Mouse (Mus musculus) intestine, postnatal 0 days (tissue): ENCODE results near the gene Tiam2. TPM values are rescaled to one million over a fixed set of nuclear protein-coding genes. Genes with fewer than 3 reads are reported as not detected.

Source experiments
- ATAC-seq: fragments of 200-750 bp; cut with Nextera tagmentation; 2 replicates; pipeline ENCODE4 v1.8.0; 2017; ENCODE audit warnings: mild to moderate bottlenecking, moderate TSS enrichment, moderate library complexity
- H3K27ac ChIP-seq: fragments of 300-500 bp; sonication (generic); 2 replicates; pipeline ENCODE4 v1.5.1; 2014; ENCODE audit warnings: mild to moderate bottlenecking, low read depth, low read length, moderate library complexity
- H3K27me3 ChIP-seq: fragments of 300-500 bp; sonication (generic); replicated peaks from 2 replicates; pipeline ENCODE4 v1.6.1; 2014; ENCODE audit warnings: low read length, mixed read lengths; ENCODE audit not compliant: control insufficient read depth, insufficient read depth
- H3K36me3 ChIP-seq: fragments of 300-500 bp; sonication (generic); 2 replicates; pipeline ENCODE4 v1.6.1; 2014; ENCODE audit warnings: mild to moderate bottlenecking, moderate library complexity; ENCODE audit not compliant: control insufficient read depth, insufficient read depth
- H3K4me1 ChIP-seq: fragments of 300-500 bp; sonication (generic); replicated peaks from 2 replicates; pipeline ENCODE4 v1.6.1; 2014; ENCODE audit warnings: antibody characterized with exemption, low read length, mixed read lengths; ENCODE audit not compliant: control insufficient read depth, insufficient read depth
- H3K4me2 ChIP-seq: fragments of 300-500 bp; sonication (generic); replicated peaks from 2 replicates; pipeline ENCODE4 v1.6.1; 2014; ENCODE audit warnings: low read depth, mild to moderate bottlenecking, moderate library complexity
- H3K4me3 ChIP-seq: fragments of 300-500 bp; sonication (generic); 2 replicates; pipeline ENCODE4 v1.5.1; 2014; ENCODE audit warnings: low read depth, low read length
- H3K9ac ChIP-seq: fragments of 300-500 bp; sonication (generic); 2 replicates; pipeline ENCODE4 v1.6.1; 2014; ENCODE audit warnings: mild to moderate bottlenecking, low read depth, low read length
- H3K9me3 ChIP-seq: fragments of 300-500 bp; sonication (generic); 2 replicates; pipeline ENCODE4 v1.6.1; 2016; ENCODE audit warnings: mixed run types; ENCODE audit not compliant: control insufficient read depth
- CTCF ChIP-seq: sonication (generic); IDR thresholded peaks from 2 replicates; pipeline ENCODE4 v1.5.1; 2016; ENCODE audit warnings: low read depth, mild to moderate bottlenecking, control low read depth, antibody characterized with exemption, moderate library complexity
- WGBS: fragments of 180-500 bp; shearing (Covaris S2); extraction: QIAGEN DNeasy Blood & Tissue Kit; methylation state at CpG from one replicate; pipeline ENCODE4 v1.1.7; 2014; 5-methylcytosine and 5-hydroxymethylcytosine counted together
- polyA plus RNA-seq: library from polyadenylated mRNA; unstranded; fragments of >200 nt; fragmentation: Nextera tagmentation; extraction: Ambion mirVana; gene quantifications from 2 replicates; pipeline ENCODE4 v1.2.1, GENCODE M21; 2015

The Tiam2 gene
- polyA plus RNA-seq, 1 experiment from 2014 or later: 1.9 TPM

- H3K4me2 ChIP-seq: no peak overlapping the region
- H3K27ac ChIP-seq: no peak overlapping the region
- H3K36me3 ChIP-seq: no peaks in the 10 kb centered on the region
- no peak overlapping the region for H3K4me3 ChIP-seq
- no peak for TF ChIP-seq CTCF
- H3K9me3 ChIP-seq: no peaks in the 10 kb centered on the region
- 74% methylated on average over 12 of the region's 12 CpGs for WGBS
- ATAC-seq: no peak
- no peaks in the 10 kb centered on the region for H3K27me3 ChIP-seq
- no peaks in the 10 kb centered on the region for H3K4me1 ChIP-seq
- no peak overlapping the region for H3K9ac ChIP-seq
Observed at GRCm38 (mm10) chr17:3396881-3397281, 70.5 kb downstream of the Tiam2 start.

DNA sequence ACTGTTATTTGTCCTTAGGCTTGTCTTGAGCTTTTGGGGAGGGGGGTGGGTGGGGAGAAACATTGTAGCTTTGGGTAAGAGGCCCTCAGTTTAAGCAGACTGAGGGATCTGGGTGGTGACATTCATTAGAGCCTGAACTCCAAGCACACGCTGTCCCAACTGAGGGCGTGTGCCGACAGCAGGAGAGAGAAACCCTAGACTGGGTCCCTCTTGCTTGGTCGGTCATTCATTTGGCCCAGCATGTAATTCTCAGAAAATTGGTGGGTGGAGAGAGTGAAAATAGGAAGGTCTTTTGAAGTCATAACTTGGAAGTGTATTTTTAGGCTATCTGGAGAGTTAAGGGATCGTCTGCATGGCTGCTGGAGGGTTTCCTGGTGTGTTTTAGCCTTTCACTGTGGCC is 71.5 kb downstream of the Tiam2 start:
- no peak overlapping the region for H3K4me2 ChIP-seq
- no peaks in the 10 kb centered on the region for H3K9me3 ChIP-seq
- no peaks in the 10 kb centered on the region for H3K4me1 ChIP-seq
- 39% methylated on average over 5 of the region's 5 CpGs for WGBS
- no peak for TF ChIP-seq CTCF
- H3K27ac ChIP-seq: no peak overlapping the region
- no peak overlapping the region for H3K9ac ChIP-seq
- no peak overlapping the region for H3K4me3 ChIP-seq
- ATAC-seq: no peak
- H3K36me3 ChIP-seq: no peaks in the 10 kb centered on the region
- H3K27me3 ChIP-seq: no peaks in the 10 kb centered on the region

- Histone ChIP-seq H3K9me3 (no peaks in the 10 kb centered on the region), H3K27ac (no peak overlapping the region), H3K27me3 (no peaks in the 10 kb centered on the region), H3K4me1 (no peaks in the 10 kb centered on the region), H3K9ac (no peak overlapping the region), H3K36me3 (no peaks in the 10 kb centered on the region), H3K4me3 (no peak overlapping the region), H3K4me2 (no peak overlapping the region)
- 69% methylated on average over 9 of the region's 9 CpGs for WGBS
- ATAC-seq: no peak
- TF ChIP-seq CTCF: no peak
Observed at GRCm38 (mm10) chr17:3405350-3406073, 79.1 kb downstream of the Tiam2 start.

DNA sequence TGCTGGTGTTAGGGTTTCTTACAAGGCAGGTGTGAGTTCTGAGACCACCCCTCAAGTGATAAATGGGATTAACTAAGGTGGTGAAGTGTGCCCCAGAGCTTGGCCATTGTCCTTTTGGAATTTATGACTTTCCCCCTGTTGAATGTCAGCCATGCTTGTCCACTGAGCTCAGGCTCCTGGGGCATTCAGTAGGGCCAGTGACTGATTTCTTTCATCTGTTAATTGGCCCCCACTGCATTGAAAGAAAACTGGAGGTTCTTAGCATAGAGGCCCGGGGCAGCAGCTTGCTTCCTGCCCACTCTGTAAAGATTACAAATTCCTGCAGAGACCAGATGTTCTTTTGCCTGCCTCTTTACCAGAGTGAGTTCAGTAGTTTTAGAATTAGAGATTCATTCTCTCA is 80.7 kb downstream of the Tiam2 start:
- Histone ChIP-seq H3K27ac (no peak overlapping the region), H3K9ac (no peak overlapping the region), H3K4me1 (no peaks in the 10 kb centered on the region), H3K36me3 (no peaks in the 10 kb centered on the region), H3K9me3 (no peaks in the 10 kb centered on the region), H3K4me3 (no peak overlapping the region), H3K27me3 (no peaks in the 10 kb centered on the region), H3K4me2 (no peak overlapping the region)
- TF ChIP-seq CTCF: no peak
- ATAC-seq: no peak
- WGBS: 17% methylated on average over 1 of the region's 1 CpGs

DNA sequence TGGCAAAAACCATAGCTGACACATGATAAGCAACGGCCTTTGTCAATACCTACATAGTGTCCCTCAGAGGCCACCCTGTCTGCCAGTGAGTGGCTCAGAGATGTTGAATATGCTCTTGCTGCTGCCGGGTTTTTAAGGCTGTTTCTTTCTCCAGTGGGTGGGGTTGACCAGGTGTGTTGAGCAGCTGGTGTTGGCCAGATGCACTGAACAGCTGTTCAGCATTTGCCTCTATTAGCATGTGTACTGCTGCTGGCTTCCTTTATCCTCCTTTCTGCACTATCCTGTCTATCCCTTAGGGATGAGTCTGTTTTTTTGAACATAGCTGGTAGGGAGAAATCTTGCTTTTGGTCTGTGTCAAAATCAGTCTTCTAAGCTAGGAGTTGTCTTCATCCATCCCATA is 83.9 kb downstream of the Tiam2 start:
- 75% methylated on average over 2 of the region's 2 CpGs for WGBS
- Histone ChIP-seq H3K9me3 (no peaks in the 10 kb centered on the region), H3K4me3 (no peak overlapping the region), H3K27me3 (no peaks in the 10 kb centered on the region), H3K4me2 (no peak overlapping the region), H3K36me3 (0 out of 2 replicates have a peak, but pooled peaks cover 5% of the 10 kb centered on the region), H3K9ac (no peak overlapping the region), H3K4me1 (no peaks in the 10 kb centered on the region), H3K27ac (no peak overlapping the region)
- ATAC-seq: no peak
- no peak for TF ChIP-seq CTCF

DNA sequence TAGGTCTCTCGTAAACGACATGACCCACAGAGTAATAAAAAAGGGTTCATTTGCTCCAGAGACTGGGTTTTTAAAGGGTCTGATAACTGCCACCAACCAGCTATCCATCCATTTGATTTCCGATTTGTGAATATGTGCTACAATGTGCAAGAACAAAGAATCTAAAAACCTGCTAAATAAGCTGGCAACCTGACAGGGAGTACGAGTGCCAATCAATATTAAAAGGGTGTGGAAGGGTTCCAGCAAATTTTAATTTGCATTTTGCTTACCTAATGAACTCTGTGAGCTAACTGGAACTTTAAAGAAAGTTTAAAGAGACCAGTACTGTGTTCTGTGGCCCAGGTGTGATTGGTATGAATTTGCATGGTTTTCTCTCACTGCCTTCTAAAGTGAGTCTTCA is 86.4 kb downstream of the Tiam2 start:
- Histone ChIP-seq H3K27ac (no peak overlapping the region), H3K4me3 (no peak overlapping the region), H3K9me3 (no peaks in the 10 kb centered on the region), H3K4me2 (no peak overlapping the region), H3K27me3 (no peaks in the 10 kb centered on the region), H3K4me1 (no peaks in the 10 kb centered on the region), H3K9ac (no peak overlapping the region), H3K36me3 (0 out of 2 replicates have a peak, but pooled peaks cover 5% of the 10 kb centered on the region)
- no peak for ATAC-seq
- TF ChIP-seq CTCF: no peak
- WGBS: 68% methylated on average over 4 of the region's 4 CpGs
